Mouse (Mus musculus) G1E (cell line): ENCODE measurements around the gene Ppp1r1b. TPM values are rescaled to one million over a fixed set of nuclear protein-coding genes. Genes with fewer than 3 reads are reported as not detected.

Source experiments
- ATAC-seq: 2 replicates; pipeline ENCODE4 v1.8.0; 2016; ENCODE audit warnings: mild to moderate bottlenecking; ENCODE audit not compliant: insufficient number of reproducible peaks, poor library complexity, low FRiP score, severe bottlenecking; ENCODE audit errors: extremely low read depth
- DNase-seq: peaks from one replicate; pipeline ENCODE4 v3.0.0; 2012; ENCODE audit warnings: low spot score
- H3K27me3 ChIP-seq: 2 replicates; pipeline ENCODE4 v1.6.1; 2012; ENCODE audit warnings: mild to moderate bottlenecking, low read length, inconsistent platforms; ENCODE audit not compliant: insufficient read depth
- H3K36me3 ChIP-seq: replicated peaks from 2 replicates; pipeline ENCODE3; 2012; ENCODE audit warnings: mild to moderate bottlenecking, inconsistent platforms
- H3K4me1 ChIP-seq: 2 replicates; pipeline ENCODE4 v1.6.1; 2012; ENCODE audit warnings: low read depth, low read length, inconsistent platforms, mixed read lengths; ENCODE audit not compliant: insufficient read depth
- H3K4me3 ChIP-seq: 2 replicates; pipeline ENCODE4 v1.5.1; 2012; ENCODE audit warnings: low read depth, mild to moderate bottlenecking, inconsistent platforms, low read length, moderate library complexity, mixed read lengths
- H3K9me3 ChIP-seq: replicated peaks from 2 replicates; pipeline ENCODE4 v1.6.1; 2012; ENCODE audit warnings: inconsistent platforms
- CTCF ChIP-seq: IDR thresholded peaks from 2 replicates; pipeline ENCODE4 v1.5.1; 2012; ENCODE audit warnings: low read depth, low read length, inconsistent platforms, mixed read lengths
- GATA1 ChIP-seq: IDR thresholded peaks from 2 replicates; pipeline ENCODE4 v1.6.1; 2012; ENCODE audit warnings: borderline replicate concordance, low read length, inconsistent platforms, mixed read lengths
- GATA2 ChIP-seq: IDR thresholded peaks from 2 replicates; pipeline ENCODE4 v1.6.1; 2012; ENCODE audit warnings: low read depth, low read length, inconsistent platforms, borderline replicate concordance
- POLR2AphosphoS5 ChIP-seq: IDR thresholded peaks from 2 replicates; pipeline ENCODE4 v1.6.1; 2012; ENCODE audit warnings: low read depth, low read length, inconsistent platforms; ENCODE audit not compliant: insufficient replicate concordance
- TAL1 ChIP-seq: conservative IDR thresholded peaks from 2 replicates; pipeline ENCODE4 v1.6.1; 2012; ENCODE audit warnings: low read depth, low read length, inconsistent platforms, mixed read lengths
- polyA plus RNA-seq: library from polyadenylated mRNA; stranded (reverse); fragments of >175 nt; gene quantifications from 2 replicates; pipeline ENCODE4 v1.2.3, GENCODE M21; 2012
- total RNA-seq, 2 experiments: library from RNA; stranded (forward) in 1 of 2; stranded (reverse) in 1 of 2; fragments of 200-1000 nt in 1 of 2; fragments of >200 nt in 1 of 2; fragmentation: Nextera tagmentation in 1 of 2; gene quantifications; 2 replicates each; pipeline ENCODE4 v1.2.3; 2014 to 2017

Ppp1r1b gene
- total and polyA plus RNA-seq, 3 experiments = not detected

DNA sequence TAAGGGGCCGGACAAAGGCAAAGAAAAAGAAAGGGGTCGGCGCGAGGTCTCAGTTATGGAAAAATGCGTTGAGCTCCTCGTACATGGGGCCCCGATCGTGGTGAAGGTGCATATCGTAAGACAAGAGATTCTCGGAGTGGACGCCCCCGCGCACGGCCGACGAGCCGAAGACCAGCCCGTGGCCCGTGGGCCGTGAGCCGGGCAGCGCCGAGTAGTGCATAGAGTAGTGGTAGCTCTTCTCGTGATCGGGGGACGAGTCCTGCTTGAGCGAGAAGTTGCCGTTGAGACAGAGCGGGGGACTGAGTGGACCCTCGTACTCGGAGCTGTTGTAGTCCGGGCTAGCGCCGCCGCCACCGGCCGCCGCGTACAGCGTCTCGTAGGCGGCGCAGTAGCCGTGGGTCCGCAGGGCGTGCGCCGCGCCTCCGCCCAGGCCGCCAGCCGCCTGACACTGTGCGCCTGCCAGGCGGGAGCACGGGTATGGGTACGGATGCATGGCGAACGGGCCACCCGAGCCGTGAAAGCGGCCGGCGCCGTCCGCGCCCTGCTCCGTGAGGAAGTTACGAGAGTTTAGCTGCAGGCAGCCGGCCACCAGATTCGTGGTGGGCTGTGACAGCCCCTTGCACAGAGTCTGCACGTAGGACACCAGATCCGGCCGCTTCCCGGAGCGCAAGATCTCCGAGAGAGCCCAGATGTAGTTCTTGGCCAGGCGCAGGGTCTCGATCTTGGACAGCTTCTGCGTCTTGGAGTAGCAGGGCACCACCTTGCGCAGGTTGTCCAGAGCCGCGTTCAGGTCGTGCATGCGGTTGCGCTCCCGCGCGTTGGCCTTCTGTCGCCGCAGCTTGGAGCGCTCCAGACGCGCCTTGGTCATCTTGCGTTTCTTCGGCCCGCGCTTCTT, 20.8 kb upstream of the Ppp1r1b start:
- no peaks in the 10 kb centered on the region for H3K4me1 ChIP-seq
- H3K36me3 ChIP-seq = no peaks in the 10 kb centered on the region
- no peak for DNase-seq
- H3K4me3 ChIP-seq = peak overlapping the region; percentile 23; the same call in 1 of the 2 replicates
- TF ChIP-seq GATA1 (no peak), TAL1 (no peak), POLR2AphosphoS5 (no peak), CTCF (no peak), GATA2 (no peak)
- H3K9me3 ChIP-seq = peaks cover 21% of the 10 kb centered on the region
- peaks cover 56% of the 10 kb centered on the region for H3K27me3 ChIP-seq
- no peak for ATAC-seq

DNA sequence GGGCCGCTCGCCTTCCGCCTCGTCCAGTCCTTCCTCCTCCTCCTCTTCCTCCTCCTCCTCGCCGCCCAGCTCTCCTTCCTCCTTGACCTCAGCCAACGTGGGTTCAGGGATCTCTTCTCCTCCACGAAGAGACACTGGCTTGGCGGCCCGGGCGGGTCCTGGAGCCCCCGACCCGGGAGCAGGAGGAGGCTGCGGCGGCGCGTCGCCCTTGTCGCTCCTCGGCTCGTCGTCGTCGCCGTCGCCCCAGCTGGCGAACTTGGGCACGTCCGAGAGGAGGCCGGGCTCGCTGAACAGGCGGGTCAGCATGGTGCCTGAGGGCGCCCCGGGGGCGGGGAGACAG, 20.2 kb upstream of the Ppp1r1b start:
- DNase-seq (no peak), ATAC-seq (no peak)
- H3K27me3 ChIP-seq = peaks cover 54% of the 10 kb centered on the region
- H3K4me3 ChIP-seq = no peak overlapping the region
- H3K9me3 ChIP-seq = peaks cover 21% of the 10 kb centered on the region
- H3K4me1 ChIP-seq = no peaks in the 10 kb centered on the region
- TF ChIP-seq CTCF (no peak), TAL1 (no peak), GATA2 (no peak), POLR2AphosphoS5 (no peak), GATA1 (no peak)
- no peaks in the 10 kb centered on the region for H3K36me3 ChIP-seq

DNA sequence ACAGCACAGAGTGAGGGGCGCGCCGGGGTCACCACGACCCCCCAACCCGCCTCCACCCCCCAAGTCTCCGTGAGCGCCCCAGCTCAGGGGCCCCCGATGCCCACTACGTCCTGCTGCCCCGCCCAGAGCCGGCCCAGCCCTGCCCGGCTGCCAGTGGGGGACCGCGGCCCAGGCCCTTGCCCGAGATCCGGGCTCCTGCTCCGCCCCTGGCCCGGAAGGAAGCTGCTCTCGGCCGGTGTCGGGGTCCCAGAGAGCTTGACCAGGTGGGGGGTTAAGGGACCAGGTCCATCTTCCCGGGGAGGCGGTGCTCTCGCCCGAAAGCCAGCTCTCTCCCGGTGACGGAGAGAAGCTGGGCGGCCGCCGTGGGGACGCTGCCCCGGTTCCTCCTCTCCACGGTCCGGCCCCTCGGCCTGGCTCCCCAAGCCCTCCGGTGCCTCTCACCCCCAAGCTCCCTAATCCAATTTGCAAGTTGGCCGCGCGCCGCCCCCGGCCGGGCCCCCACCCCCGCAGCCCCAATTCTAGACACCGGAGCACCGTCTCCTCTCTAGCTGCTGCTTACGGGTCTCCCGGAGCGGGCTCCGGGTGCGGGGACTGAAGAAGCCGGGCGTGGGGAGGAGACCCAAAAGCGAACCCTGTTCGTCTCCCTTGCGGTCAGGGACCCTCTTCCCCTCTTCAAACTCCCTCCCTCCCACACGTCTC, 19.7 kb upstream of the Ppp1r1b start:
- H3K27me3 ChIP-seq = peaks cover 49% of the 10 kb centered on the region
- no peak overlapping the region for H3K4me3 ChIP-seq
- no peak for ATAC-seq

DNA sequence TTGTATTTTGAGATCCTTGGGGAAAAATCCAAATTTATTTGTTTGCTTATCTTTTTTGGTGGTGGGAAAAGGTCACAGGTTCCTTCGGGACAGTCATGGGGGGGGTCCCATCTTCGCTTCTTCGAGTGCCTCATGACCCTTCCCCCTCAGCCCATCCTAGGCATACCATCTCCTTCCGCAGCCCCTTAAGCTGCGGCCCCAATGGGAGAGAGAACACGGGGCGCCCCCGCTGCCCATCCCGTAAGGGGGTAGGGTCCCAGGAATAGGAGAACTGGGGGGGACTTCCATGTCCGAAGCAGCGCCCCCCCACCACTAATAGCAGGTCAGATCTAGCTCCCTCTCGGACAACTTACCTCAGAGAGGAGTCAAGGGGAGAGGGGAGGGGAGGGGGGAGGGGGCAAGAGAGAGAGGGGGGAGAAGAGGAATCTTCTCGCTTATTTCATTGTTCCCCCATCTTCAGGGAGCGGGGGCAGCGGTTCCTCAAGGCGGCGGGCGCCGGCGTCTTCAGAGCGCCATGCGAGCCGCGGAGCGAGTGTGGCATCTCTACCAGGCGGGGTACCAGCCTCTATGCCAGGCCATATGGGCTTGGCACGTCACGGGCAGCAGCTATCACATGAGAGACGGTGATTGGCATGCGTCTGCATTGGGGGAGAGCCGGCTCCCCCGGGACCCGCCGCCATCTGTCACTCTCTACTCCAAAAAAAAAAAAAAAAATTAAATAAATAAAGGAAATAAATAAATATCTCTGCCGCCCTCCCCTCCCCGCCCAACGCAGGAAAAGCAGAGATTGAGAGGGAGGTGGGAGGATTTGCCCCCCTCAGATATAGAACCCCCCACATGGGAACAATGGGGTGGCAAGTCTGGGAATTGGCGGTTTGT, 18.9 kb upstream of the Ppp1r1b start, which contains the start of gene Neurod2:
Gene Neurod2, minus strand, starts transcription at position 568 of the 879 bp plus-strand sequence.
- Histone ChIP-seq H3K9me3 (peaks cover 21% of the 10 kb centered on the region), H3K36me3 (no peaks in the 10 kb centered on the region), H3K4me3 (no peak within 1 kb of the TSS), H3K4me1 (peaks cover 4% of the 10 kb centered on the region; the same call in 1 of the 2 replicates), H3K27me3 (peaks cover 47% of the 10 kb centered on the region)
- TF ChIP-seq CTCF = no peak
- no peak for ATAC-seq
- no peak for DNase-seq

More for the DNA sequence above, 19.7 kb upstream of the Ppp1r1b start:
- Histone ChIP-seq H3K9me3 (peaks cover 21% of the 10 kb centered on the region), H3K36me3 (no peaks in the 10 kb centered on the region), H3K4me1 (no peaks in the 10 kb centered on the region)
- TF ChIP-seq POLR2AphosphoS5 (no peak), TAL1 (no peak), GATA1 (no peak), GATA2 (no peak), CTCF (no peak)
- no peak for DNase-seq

DNA sequence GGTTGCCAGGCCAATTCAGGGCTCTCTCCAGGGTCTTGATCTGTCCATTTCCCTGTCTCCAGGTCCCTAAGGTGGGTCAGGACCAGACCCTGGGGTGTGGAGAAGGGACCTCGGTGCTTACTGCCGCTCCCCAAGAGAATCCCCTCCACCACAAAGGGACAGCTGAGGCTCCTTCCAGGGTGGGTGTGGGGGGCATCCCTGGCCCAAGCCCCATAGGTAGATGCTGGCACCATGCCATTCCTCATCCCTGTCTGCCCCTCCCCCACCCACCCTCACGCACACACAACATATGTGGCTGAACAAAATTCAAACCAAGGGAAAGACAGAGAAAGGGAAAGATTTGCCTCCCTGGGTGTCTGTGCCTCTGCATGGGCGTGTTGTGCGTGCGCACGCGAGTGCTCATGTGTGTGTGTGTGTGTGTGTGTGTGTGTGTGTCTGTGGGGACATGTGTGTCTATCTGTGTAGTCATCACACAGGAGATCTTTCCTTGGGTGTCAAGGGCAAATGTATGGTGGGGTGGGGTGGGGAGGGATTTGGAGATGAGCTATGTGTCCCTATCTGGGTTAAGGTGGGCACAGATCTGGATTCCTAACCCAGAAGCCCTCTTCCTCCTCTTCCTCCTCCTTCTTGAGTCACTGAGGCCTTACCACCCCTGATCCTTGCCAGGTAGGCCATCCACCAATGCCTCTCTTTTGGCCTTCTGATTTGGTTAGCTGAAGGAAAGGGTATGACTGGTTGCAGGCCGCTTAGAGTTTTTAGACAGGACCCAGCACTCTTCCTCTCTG, 18.1 kb upstream of the Ppp1r1b start:
- ATAC-seq = no peak

More for the DNA sequence above, 18.1 kb upstream of the Ppp1r1b start:
- peaks cover 55% of the 10 kb centered on the region for H3K27me3 ChIP-seq
- H3K36me3 ChIP-seq = no peaks in the 10 kb centered on the region
- DNase-seq = no peak
- H3K4me3 ChIP-seq = no peak overlapping the region
- TF ChIP-seq GATA1 (no peak), CTCF (no peak), TAL1 (no peak), POLR2AphosphoS5 (no peak), GATA2 (no peak)
- H3K9me3 ChIP-seq = peaks cover 21% of the 10 kb centered on the region
- H3K4me1 ChIP-seq = peaks cover 10% of the 10 kb centered on the region
